Mouse (Mus musculus) cerebellum, postnatal 25 days (tissue): Measurements from ENCODE around the gene Gm21976.

ENCODE experiments used
- DNase-seq, 2 experiments: peaks; one replicate each; pipeline ENCODE4 v3.0.0; 2021; ENCODE audit warnings: mixed read lengths in 2 of 2

The Gm21976 gene

GRCm38 (mm10) chr13:98354871-98355558 lies 75.3 kb downstream of the Gm21976 start:
- DNase-seq, result peak; percentile 21 to 35

GRCm38 (mm10) chr13:98355559-98356111 lies 75.9 kb downstream of the Gm21976 start:
- DNase-seq, result peak in 1 of 2 experiments; percentile 14

DNA sequence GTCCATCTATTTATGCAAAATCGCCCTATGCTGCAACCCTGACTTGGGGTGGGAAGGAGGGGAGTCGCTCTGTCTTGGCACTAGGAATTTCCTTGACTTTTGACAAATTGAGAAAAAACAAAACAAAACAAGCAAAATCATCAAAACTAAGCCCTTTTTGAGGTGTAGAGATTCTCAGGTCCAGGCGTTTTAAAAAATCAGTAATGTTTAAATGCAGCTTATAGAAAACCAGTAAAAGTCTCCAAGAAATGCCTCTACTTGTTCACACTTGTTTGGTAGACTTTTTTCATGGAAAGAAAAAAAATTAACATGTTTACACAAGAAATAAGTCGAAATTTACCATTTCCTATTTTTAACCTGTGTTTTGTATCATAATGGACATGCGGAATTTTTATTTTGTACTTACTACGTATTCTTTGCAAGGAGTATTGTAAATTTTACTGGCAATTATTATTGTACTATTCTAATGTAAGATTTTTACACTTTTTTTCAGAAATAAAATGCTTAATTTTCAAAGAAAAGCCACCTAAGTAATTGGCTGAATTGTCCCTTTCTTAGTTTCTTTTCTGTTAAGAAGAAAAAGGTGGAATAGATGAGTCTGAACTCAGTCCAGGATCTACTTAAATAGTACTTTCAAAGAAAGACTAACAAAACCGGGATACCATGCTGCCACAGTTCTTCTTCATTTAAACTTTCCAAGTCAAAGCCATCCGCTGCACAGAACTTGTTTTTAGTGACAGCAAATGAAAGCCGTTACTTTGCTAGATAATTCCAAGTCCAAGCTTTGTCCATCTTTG lies 76.7 kb downstream of the Gm21976 start:
- no peak for DNase-seq
